Mouse (Mus musculus): Measurements from ENCODE around the gene Arhgef39. TPM values are rescaled to one million over a fixed set of nuclear protein-coding genes. Genes with fewer than 3 reads are reported as not detected.

Gene Arhgef39
- polyA plus RNA-seq, 1 experiment from 2014 or later: 61.1 TPM

DNA sequence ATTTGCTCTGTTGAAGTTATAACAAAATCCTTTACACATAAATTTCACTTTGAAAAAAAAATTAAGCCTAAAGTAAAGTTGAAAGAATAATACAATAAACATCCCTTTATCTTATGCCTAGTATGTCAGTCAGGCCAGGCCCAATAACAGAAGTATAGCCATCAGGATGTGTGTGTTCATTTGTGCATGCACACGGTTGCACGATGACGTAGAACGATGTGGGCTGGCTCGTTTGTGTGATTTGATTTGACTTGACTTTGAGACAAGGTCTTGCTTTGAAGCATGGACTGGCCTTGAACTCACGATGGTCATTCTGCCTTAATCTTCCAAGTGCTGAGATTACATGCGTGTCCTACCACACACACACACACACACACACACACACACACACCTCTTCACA is 32.6 kb downstream of the Arhgef39 start:
- DNase-seq (ENCODE audit: low spot score) (no peak), ATAC-seq (replicated peaks; ENCODE audit: low FRiP score) (no peak)
- Histone ChIP-seq H3K36me3 (ENCODE audit: control insufficient read depth, insufficient read depth, low read length) (no peaks in the 10 kb centered on the region), H3K9ac (ENCODE audit: low read length) (no peak overlapping the region), H3K4me2 (ENCODE audit: low read depth, low read length, severe bottlenecking) (no peak overlapping the region), H3K4me1 (replicated peaks; ENCODE audit: control insufficient read depth, insufficient read depth, low read length) (no peaks in the 10 kb centered on the region), H3K27me3 (ENCODE audit: control insufficient read depth, insufficient read depth, low read length) (no peaks in the 10 kb centered on the region), H3K4me3 (ENCODE audit: low read depth, low read length) (no peak overlapping the region), H3K27ac (ENCODE audit: low read depth, low read length) (no peak overlapping the region), H3K9me3 (ENCODE audit: control insufficient read depth, low read length) (no peaks in the 10 kb centered on the region)
- WGBS: 92% methylated on average over 7 of the region's 7 CpGs

DNA sequence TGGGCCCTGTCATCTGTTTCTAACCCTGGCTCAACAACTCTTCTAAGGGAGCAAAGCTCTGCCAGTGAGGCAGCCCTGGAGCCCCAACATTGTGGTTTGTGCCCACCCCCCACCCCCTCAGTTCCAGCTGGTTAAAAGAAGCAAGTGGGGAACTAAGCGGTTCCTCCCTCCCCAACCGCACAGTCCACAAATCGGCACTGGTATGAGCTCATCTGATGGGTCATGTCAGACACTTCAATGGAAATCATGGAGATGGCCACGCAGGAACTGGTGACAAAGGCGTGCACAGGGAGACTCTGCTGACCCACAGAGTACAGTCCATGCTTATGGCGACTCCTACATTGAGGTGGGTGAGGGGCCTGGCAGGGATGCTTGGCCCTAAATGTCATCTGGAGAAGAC is 33.6 kb downstream of the Arhgef39 start:
- ATAC-seq (replicated peaks; ENCODE audit: low FRiP score) (no peak), DNase-seq (ENCODE audit: low spot score) (no peak)
- Histone ChIP-seq H3K9me3 (ENCODE audit: control insufficient read depth, low read length) (no peaks in the 10 kb centered on the region), H3K27ac (ENCODE audit: low read depth, low read length) (no peak overlapping the region), H3K4me2 (ENCODE audit: low read depth, low read length, severe bottlenecking) (no peak overlapping the region), H3K36me3 (ENCODE audit: control insufficient read depth, insufficient read depth, low read length) (no peaks in the 10 kb centered on the region), H3K9ac (ENCODE audit: low read length) (no peak overlapping the region), H3K27me3 (ENCODE audit: control insufficient read depth, insufficient read depth, low read length) (no peaks in the 10 kb centered on the region), H3K4me3 (ENCODE audit: low read depth, low read length) (no peak overlapping the region), H3K4me1 (replicated peaks; ENCODE audit: control insufficient read depth, insufficient read depth, low read length) (no peaks in the 10 kb centered on the region)
- WGBS: 92% methylated on average over 6 of the region's 6 CpGs

DNA sequence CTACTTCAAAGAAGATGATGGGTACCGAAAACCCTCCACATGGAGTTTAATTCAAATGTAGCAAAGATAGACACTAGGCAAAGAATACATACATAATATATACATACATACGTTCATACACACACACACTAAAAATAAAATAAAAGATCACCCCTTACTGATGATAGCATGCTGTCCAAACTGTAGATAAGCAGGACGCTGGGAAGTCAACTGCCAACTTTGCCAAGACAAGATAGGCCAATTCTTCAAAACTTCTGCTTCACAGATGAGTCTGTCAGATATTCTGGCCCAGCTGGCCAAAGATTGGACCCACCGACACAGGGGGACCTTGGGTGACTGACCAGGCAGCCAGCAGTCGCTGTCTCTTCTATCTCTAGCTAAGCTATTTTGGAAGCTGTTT is 36.4 kb downstream of the Arhgef39 start:
- H3K4me3 ChIP-seq (ENCODE audit: low read depth, low read length): no peak overlapping the region
- 96% methylated on average over 5 of the region's 5 CpGs for WGBS
- no peak overlapping the region for H3K27ac ChIP-seq (ENCODE audit: low read depth, low read length)
- no peaks in the 10 kb centered on the region for H3K4me1 ChIP-seq (replicated peaks; ENCODE audit: control insufficient read depth, insufficient read depth, low read length)
- no peak overlapping the region for H3K4me2 ChIP-seq (ENCODE audit: low read depth, low read length, severe bottlenecking)
- no peaks in the 10 kb centered on the region for H3K36me3 ChIP-seq (ENCODE audit: control insufficient read depth, insufficient read depth, low read length)
- ATAC-seq (replicated peaks; ENCODE audit: low FRiP score) (no peak), DNase-seq (ENCODE audit: low spot score) (no peak)
- no peaks in the 10 kb centered on the region for H3K27me3 ChIP-seq (ENCODE audit: control insufficient read depth, insufficient read depth, low read length)
- H3K9me3 ChIP-seq (ENCODE audit: control insufficient read depth, low read length): no peaks in the 10 kb centered on the region
- H3K9ac ChIP-seq (ENCODE audit: low read length): no peak overlapping the region

DNA sequence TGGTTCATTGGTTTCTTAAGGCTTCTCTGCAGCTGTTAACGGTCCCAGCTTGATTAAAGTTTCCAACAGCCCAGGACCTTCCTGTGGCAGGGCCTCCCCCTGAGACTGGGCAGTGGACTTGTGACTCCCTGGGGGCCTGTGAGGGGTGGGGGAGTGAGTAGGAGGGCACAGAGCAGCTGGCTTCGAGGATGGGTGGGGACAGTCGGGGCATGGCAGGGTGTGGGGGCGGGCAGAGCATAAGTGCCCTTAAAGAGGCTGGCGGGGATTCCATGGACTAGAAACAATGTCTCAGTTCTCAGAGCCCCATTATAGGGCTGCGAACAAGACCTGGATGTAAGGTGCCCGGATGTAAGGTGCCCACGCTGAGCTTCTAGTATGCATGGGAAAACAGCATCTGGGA is 42.4 kb downstream of the Arhgef39 start:
- Histone ChIP-seq H3K9me3 (ENCODE audit: control insufficient read depth, low read length) (no peaks in the 10 kb centered on the region), H3K4me3 (ENCODE audit: low read depth, low read length) (no peak overlapping the region), H3K4me2 (ENCODE audit: low read depth, low read length, severe bottlenecking) (no peak overlapping the region), H3K27ac (ENCODE audit: low read depth, low read length) (no peak overlapping the region), H3K4me1 (replicated peaks; ENCODE audit: control insufficient read depth, insufficient read depth, low read length) (peaks cover 6% of the 10 kb centered on the region; the same call in 1 of the 2 replicates), H3K27me3 (ENCODE audit: control insufficient read depth, insufficient read depth, low read length) (0 out of 2 replicates have a peak, but pooled peaks cover 2% of the 10 kb centered on the region), H3K36me3 (ENCODE audit: control insufficient read depth, insufficient read depth, low read length) (no peaks in the 10 kb centered on the region), H3K9ac (ENCODE audit: low read length) (no peak overlapping the region)
- WGBS: 22% methylated on average over 8 of the region's 8 CpGs
- ATAC-seq (replicated peaks; ENCODE audit: low FRiP score) (no peak), DNase-seq (ENCODE audit: low spot score) (no peak)

DNA sequence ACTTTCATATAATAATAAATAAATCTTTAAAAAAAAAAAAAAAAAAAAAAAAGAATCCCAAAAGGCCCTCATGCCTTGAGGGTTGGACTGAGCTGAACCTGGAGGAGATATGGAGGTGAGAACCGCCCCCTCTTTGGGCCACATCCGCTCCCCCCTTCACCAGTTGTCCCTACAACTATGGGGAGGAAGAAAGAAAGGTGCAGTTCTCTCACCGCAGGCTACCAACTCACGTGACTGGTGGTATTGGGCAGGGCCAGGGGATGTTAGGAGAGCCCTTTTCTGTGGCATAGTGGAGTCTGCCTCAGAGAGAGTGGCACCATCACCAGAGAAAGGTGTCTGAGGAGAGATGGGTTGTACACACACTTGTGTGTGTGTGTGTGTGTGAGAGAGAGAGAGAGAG is 43.0 kb downstream of the Arhgef39 start:
- 0 out of 2 replicates have a peak, but pooled peaks cover 2% of the 10 kb centered on the region for H3K27me3 ChIP-seq (ENCODE audit: control insufficient read depth, insufficient read depth, low read length)
- ATAC-seq (replicated peaks; ENCODE audit: low FRiP score): no peak

DNA sequence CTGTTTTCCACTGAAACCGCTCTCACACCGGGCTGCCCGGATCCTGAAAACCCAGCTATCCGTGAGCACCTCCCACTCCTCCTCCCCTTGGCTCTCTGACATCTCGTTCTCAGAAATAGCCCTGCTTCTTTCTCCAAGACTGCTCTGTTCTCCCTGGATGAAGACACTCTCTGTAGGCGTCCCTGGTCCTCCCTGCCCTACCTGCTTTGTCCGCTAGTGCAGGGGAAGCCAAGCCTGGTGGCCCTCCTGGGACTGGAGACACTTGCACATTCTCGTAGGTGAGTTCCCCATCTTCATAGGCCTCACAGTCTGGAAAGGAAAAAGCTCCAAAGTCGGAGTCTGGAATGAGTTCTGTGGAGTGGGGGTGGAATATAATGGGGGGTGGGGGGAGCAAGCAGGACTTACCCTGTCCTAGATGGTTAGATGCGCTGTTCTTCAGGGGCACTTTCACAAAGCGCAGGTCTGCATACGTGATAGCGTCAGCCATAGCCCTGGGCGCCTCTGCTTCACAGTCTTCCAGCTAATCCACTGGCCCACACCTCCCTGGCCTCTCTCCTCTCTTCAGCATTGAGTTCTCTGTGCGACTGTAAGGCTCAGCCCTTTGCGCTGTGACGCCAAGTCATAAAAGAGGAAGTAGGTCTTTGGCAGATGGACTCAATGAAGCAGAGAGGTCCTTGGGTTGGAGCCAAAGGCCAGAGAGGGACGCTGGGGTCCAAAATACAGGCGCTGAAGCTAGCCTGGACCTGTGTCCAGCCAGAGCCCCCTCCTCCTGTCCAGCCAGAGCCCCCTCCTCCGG is 45.3 kb downstream of the Arhgef39 start, which contains the start of gene Cd72:
Cd72 (minus strand) TSS at position 588 of the 796 bp plus-strand sequence.
- H3K27ac ChIP-seq (ENCODE audit: low read depth, low read length): no peak within 1 kb of the TSS

More for the DNA sequence above, 43.0 kb downstream of the Arhgef39 start:
- WGBS: 23% methylated on average over 4 of the region's 4 CpGs
- Histone ChIP-seq H3K27ac (ENCODE audit: low read depth, low read length) (no peak overlapping the region), H3K4me3 (ENCODE audit: low read depth, low read length) (no peak overlapping the region), H3K4me2 (ENCODE audit: low read depth, low read length, severe bottlenecking) (no peak overlapping the region), H3K9me3 (ENCODE audit: control insufficient read depth, low read length) (no peaks in the 10 kb centered on the region), H3K4me1 (replicated peaks; ENCODE audit: control insufficient read depth, insufficient read depth, low read length) (peaks cover 6% of the 10 kb centered on the region; the same call in 1 of the 2 replicates), H3K36me3 (ENCODE audit: control insufficient read depth, insufficient read depth, low read length) (no peaks in the 10 kb centered on the region), H3K9ac (ENCODE audit: low read length) (no peak overlapping the region)
- no peak for DNase-seq (ENCODE audit: low spot score)

DNA sequence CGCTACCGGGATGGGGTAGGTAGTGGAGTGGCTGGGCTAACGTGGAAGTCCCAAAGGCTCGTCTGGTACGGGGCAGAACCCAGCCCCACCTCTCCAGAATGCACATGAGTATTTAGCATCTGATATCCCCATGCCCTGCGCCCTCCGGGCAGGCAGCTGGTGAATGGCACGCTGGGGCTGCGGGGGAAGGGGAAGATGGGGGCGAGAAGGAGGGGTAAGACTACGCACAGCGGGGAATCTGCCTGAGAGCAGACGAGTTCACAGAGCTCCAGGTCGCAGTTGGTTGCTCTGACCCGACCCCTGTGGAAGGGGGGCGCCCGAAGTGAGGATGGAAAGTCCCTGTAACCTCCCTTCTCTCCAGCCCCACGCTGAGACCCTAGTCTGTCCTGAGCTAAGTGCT is 46.1 kb downstream of the Arhgef39 start:
- under 1% methylated on average over 17 of the region's 18 CpGs for WGBS
- Histone ChIP-seq H3K4me3 (ENCODE audit: low read depth, low read length) (peak overlapping the region; percentile 15), H3K36me3 (ENCODE audit: control insufficient read depth, insufficient read depth, low read length) (no peaks in the 10 kb centered on the region), H3K4me1 (replicated peaks; ENCODE audit: control insufficient read depth, insufficient read depth, low read length) (peaks cover 6% of the 10 kb centered on the region; the same call in 1 of the 2 replicates), H3K9ac (ENCODE audit: low read length) (peak overlapping the region; percentile 45), H3K27me3 (ENCODE audit: control insufficient read depth, insufficient read depth, low read length) (0 out of 2 replicates have a peak, but pooled peaks cover 2% of the 10 kb centered on the region), H3K9me3 (ENCODE audit: control insufficient read depth, low read length) (no peaks in the 10 kb centered on the region), H3K27ac (ENCODE audit: low read depth, low read length) (no peak overlapping the region), H3K4me2 (ENCODE audit: low read depth, low read length, severe bottlenecking) (peak overlapping the region; percentile 47)
- ATAC-seq (replicated peaks; ENCODE audit: low FRiP score) (no peak), DNase-seq (ENCODE audit: low spot score) (no peak)

More for the DNA sequence above, 45.3 kb downstream of the Arhgef39 start, which contains the start of gene Cd72:
- WGBS: 33% methylated on average over 20 of the region's 20 CpGs
- peaks cover 6% of the 10 kb centered on the region; the same call in 1 of the 2 replicates for H3K4me1 ChIP-seq (replicated peaks; ENCODE audit: control insufficient read depth, insufficient read depth, low read length)
- ATAC-seq (replicated peaks; ENCODE audit: low FRiP score) (no peak), DNase-seq (ENCODE audit: low spot score) (no peak)
- no peaks in the 10 kb centered on the region for H3K9me3 ChIP-seq (ENCODE audit: control insufficient read depth, low read length)
- peak within 1 kb of the TSS; percentile 45 for H3K9ac ChIP-seq (ENCODE audit: low read length)
- 0 out of 2 replicates have a peak, but pooled peaks cover 2% of the 10 kb centered on the region for H3K27me3 ChIP-seq (ENCODE audit: control insufficient read depth, insufficient read depth, low read length)
- peak within 1 kb of the TSS; percentile 15 for H3K4me3 ChIP-seq (ENCODE audit: low read depth, low read length)
- H3K36me3 ChIP-seq (ENCODE audit: control insufficient read depth, insufficient read depth, low read length): no peaks in the 10 kb centered on the region
- peak within 1 kb of the TSS; percentile 47 for H3K4me2 ChIP-seq (ENCODE audit: low read depth, low read length, severe bottlenecking)

DNA sequence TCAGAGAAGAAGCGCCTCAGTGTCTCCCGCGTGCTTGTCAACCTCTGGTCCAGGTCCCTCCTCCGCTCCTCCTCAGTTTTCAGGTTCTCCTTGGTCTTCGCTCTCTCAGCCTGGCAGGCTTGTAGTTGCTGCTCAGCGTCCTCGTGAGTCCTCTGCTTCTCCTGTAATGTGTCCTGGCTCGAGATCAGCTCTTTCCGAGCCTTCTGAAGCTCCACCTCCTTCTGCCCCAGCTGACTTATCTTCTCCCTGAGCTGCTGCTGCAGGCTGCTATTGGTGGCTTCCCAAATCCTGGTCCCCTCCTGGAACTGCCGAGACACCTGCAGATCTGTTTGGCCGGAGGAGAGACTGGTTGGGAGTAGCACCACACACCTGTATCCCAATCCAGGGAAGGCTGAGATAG is 47.2 kb downstream of the Arhgef39 start:
- H3K9me3 ChIP-seq (ENCODE audit: control insufficient read depth, low read length): no peaks in the 10 kb centered on the region
- H3K4me1 ChIP-seq (replicated peaks; ENCODE audit: control insufficient read depth, insufficient read depth, low read length): peaks cover 6% of the 10 kb centered on the region; the same call in 1 of the 2 replicates
- H3K9ac ChIP-seq (ENCODE audit: low read length): no peak overlapping the region
- H3K36me3 ChIP-seq (ENCODE audit: control insufficient read depth, insufficient read depth, low read length): peaks cover 2% of the 10 kb centered on the region; the same call in 1 of the 2 replicates
- ATAC-seq (replicated peaks; ENCODE audit: low FRiP score): no peak
- no peak overlapping the region for H3K27ac ChIP-seq (ENCODE audit: low read depth, low read length)
- H3K27me3 ChIP-seq (ENCODE audit: control insufficient read depth, insufficient read depth, low read length): 0 out of 2 replicates have a peak, but pooled peaks cover 2% of the 10 kb centered on the region
- H3K4me3 ChIP-seq (ENCODE audit: low read depth, low read length): no peak overlapping the region
- 64% methylated on average over 11 of the region's 11 CpGs for WGBS
- no peak overlapping the region for H3K4me2 ChIP-seq (ENCODE audit: low read depth, low read length, severe bottlenecking)
- DNase-seq (ENCODE audit: low spot score): no peak
